Mouse (Mus musculus): ENCODE measurements at regions not wholly inside any gene's neighbourhood (a gene's known extent, or its start where the extent isn't known, plus 50 kb on each side); places are given as distances from the start of the nearest gene placed in this dataset.

- no peak for DNase-seq
- intact Hi-C loops (cut with DNase I): no loop called here
Measured at GRCm38 (mm10) chr2:28348453-28348852, 98.1 kb upstream of the Ppp1r26 start.

- intact Hi-C loops (cut with DNase I): no loop called here
- DNase-seq: no peak
Measured at GRCm38 (mm10) chr2:28349911-28350310, 96.7 kb upstream of the Ppp1r26 start.

GRCm38 (mm10) chr2:28351445-28351844 lies 95.2 kb upstream of the Ppp1r26 start:
- no peak for DNase-seq
- intact Hi-C loops (cut with DNase I): no loop called here

- intact Hi-C loops (cut with DNase I): no loop called here
- DNase-seq: no peak
Measured at GRCm38 (mm10) chr2:28352903-28353302, 93.7 kb upstream of the Ppp1r26 start.

GRCm38 (mm10) chr2:28362199-28362598 lies 84.4 kb upstream of the Ppp1r26 start:
- no peak for DNase-seq
- intact Hi-C loops (cut with DNase I): no loop called here

- no peak for DNase-seq
- intact Hi-C loops (cut with DNase I): no loop called here
Measured at GRCm38 (mm10) chr2:28364623-28365022, 82.0 kb upstream of the Ppp1r26 start.

GRCm38 (mm10) chr2:28365756-28366155 lies 80.8 kb upstream of the Ppp1r26 start:
- DNase-seq: no peak
- intact Hi-C loops (cut with DNase I): no loop called here

GRCm38 (mm10) chr2:28374838-28375237 lies 71.8 kb upstream of the Ppp1r26 start:
- intact Hi-C loops (cut with DNase I): loop anchor here (1.0 to 5.0 kb wide), 3 partner anchors 46 to 171 kb away; no protein-coding TSS in a partner anchor
- peak; percentile 64 for DNase-seq

GRCm38 (mm10) chr2:28377948-28378822 lies 68.4 kb upstream of the Ppp1r26 start:
- intact Hi-C loops (cut with DNase I): no loop called here
- DNase-seq: no peak

GRCm38 (mm10) chr2:28382051-28382802 lies 64.4 kb upstream of the Ppp1r26 start:
- no peak for DNase-seq
- intact Hi-C loops (cut with DNase I): no loop called here

GRCm38 (mm10) chr2:28384875-28385274 lies 61.7 kb upstream of the Ppp1r26 start:
- intact Hi-C loops (cut with DNase I): no loop called here
- DNase-seq: no peak

GRCm38 (mm10) chr2:28386784-28387183 lies 59.8 kb upstream of the Ppp1r26 start:
- no peak for DNase-seq
- intact Hi-C loops (cut with DNase I): no loop called here

GRCm38 (mm10) chr2:28387422-28387836 lies 59.2 kb upstream of the Ppp1r26 start:
- DNase-seq: peak; percentile 10 to 17
- intact Hi-C loops (cut with DNase I): no loop called here

- intact Hi-C loops (cut with DNase I): no loop called here
- DNase-seq: no peak
Measured at GRCm38 (mm10) chr2:28387926-28388325, 58.7 kb upstream of the Ppp1r26 start.

GRCm38 (mm10) chr2:28389703-28390102 lies 56.9 kb upstream of the Ppp1r26 start:
- DNase-seq: no peak
- intact Hi-C loops (cut with DNase I): no loop called here

GRCm38 (mm10) chr2:28395391-28395790 lies 51.2 kb upstream of the Ppp1r26 start:
- DNase-seq: no peak
- intact Hi-C loops (cut with DNase I): no loop called here

Measured in heart, postnatal 36 days (tissue).